Mouse (Mus musculus) forebrain, embryonic 15.5 days (tissue): ENCODE data around the gene Actg1. TPM values are rescaled to one million over a fixed set of nuclear protein-coding genes. Genes with fewer than 3 reads are reported as not detected.
"Not testable (repeated sequence)": the region's sequence is repeated elsewhere in the genome, so short reads cannot be mapped to it uniquely, and the experiment has no call there.

Experiments used
- ATAC-seq: fragments of 200-750 bp; cut with Nextera tagmentation; replicated peaks from 2 replicates; pipeline ENCODE4 v1.8.0; 2017; ENCODE audit warnings: mild to moderate bottlenecking, moderate TSS enrichment, moderate library complexity
- H3K27ac ChIP-seq: fragments of 300-500 bp; sonication (generic); replicated peaks from 2 replicates; pipeline ENCODE4 v1.5.1; 2015; ENCODE audit warnings: mild to moderate bottlenecking, inconsistent platforms
- H3K27me3 ChIP-seq: fragments of 300-500 bp; sonication (generic); 2 replicates; pipeline ENCODE4 v1.6.1; 2015; ENCODE audit warnings: inconsistent platforms
- H3K36me3 ChIP-seq: fragments of 300-500 bp; sonication (generic); 2 replicates; pipeline ENCODE4 v1.6.1; 2015; ENCODE audit warnings: mild to moderate bottlenecking, inconsistent platforms
- H3K4me1 ChIP-seq: fragments of 300-500 bp; sonication (generic); 2 replicates; pipeline ENCODE4 v1.6.1; 2015; ENCODE audit warnings: inconsistent platforms
- H3K4me2 ChIP-seq: fragments of 300-500 bp; sonication (generic); replicated peaks from 2 replicates; pipeline ENCODE4 v1.6.1; 2015; ENCODE audit warnings: mild to moderate bottlenecking, inconsistent platforms
- H3K4me3 ChIP-seq: fragments of 300-500 bp; sonication (generic); 2 replicates; pipeline ENCODE4 v1.5.1; 2015; ENCODE audit warnings: mild to moderate bottlenecking, inconsistent platforms
- H3K9ac ChIP-seq: fragments of 300-500 bp; sonication (generic); replicated peaks from 2 replicates; pipeline ENCODE4 v1.6.1; 2015; ENCODE audit warnings: mild to moderate bottlenecking, inconsistent platforms
- H3K9me3 ChIP-seq: fragments of 300-500 bp; sonication (generic); 2 replicates; pipeline ENCODE4 v1.6.1; 2016; ENCODE audit warnings: inconsistent platforms
- WGBS: fragments of 180-500 bp; shearing (Covaris S2); methylation state at CpG from one replicate; pipeline ENCODE4 v1.1.7; 2015; ENCODE audit warnings: mixed read lengths; 5-methylcytosine and 5-hydroxymethylcytosine counted together
- polyA plus RNA-seq: library from polyadenylated mRNA; unstranded; fragments of >200 nt; fragmentation: Nextera tagmentation; extraction: Ambion mirVana; gene quantifications from 2 replicates; pipeline ENCODE4 v1.2.1, GENCODE M21; 2015

Gene Actg1
- polyA plus RNA-seq, 1 experiment from 2014 or later, result 3,917 TPM

DNA sequence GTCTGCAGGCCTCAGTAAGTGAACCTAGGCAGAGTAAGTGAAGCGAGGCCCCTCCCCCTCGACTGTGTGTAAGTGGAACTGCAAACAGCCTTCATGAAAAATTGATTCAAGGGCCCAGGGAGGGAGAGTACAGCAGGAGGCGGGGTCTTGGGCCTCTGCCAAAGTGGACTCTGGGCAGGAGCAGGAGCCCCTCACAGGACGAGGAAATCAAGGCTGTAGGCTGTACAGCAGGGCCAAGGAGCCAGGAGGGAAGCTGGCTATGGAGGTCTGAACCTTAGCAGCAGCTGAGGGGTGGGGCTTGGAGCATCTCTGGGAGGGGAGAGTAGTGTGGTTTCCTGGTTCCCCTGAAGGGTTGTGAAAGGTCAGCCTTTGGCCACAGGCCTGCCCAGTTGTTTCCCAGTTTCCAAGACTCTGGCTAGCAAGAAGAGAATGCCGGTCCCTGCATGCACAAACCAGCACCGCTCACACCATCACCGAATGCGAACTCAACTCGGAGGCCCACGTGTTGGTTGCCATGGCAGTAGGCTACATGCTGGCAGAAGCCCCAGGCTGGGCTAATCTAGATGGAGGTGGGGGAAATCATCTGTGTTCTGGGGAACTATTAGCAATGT is 9.6 kb upstream of the Actg1 start:
- no peaks in the 10 kb centered on the region for H3K36me3 ChIP-seq
- peaks cover 40% of the 10 kb centered on the region for H3K4me1 ChIP-seq
- peak overlapping the region; percentile 92 for H3K27ac ChIP-seq
- no peaks in the 10 kb centered on the region for H3K27me3 ChIP-seq
- H3K4me2 ChIP-seq, result peak overlapping the region; percentile 35
- WGBS, result 4% methylated on average over 10 of the region's 10 CpGs
- 0 out of 2 replicates have a peak overlapping the region, but pooled peaks have one; percentile 19 for H3K9ac ChIP-seq
- peak overlapping the region; percentile 1; the same call in 1 of the 2 replicates for H3K4me3 ChIP-seq
- H3K9me3 ChIP-seq, result no peaks in the 10 kb centered on the region
- peak; percentile 89 for ATAC-seq

DNA sequence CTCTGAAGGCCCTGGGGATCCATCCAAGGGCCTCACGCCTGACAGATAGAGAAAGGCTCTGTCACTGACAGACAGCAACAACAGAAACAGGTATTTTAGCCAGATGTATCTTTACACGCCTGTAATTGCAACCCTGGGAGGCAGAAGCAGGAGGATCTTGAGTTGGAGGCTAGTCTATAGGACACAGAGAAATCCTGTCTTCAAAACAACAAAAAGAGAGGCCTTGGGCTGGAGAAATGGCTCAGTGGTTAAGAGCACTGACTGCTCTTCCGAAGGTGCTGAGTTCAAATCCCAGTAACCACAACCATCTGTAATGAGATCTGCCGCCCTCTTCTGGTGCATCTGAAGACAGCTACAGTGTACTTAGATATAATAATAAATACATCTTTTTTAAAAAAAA is 8.6 kb upstream of the Actg1 start:
- H3K9ac ChIP-seq, result no peak overlapping the region
- ATAC-seq, result no peak
- no peaks in the 10 kb centered on the region for H3K9me3 ChIP-seq

DNA sequence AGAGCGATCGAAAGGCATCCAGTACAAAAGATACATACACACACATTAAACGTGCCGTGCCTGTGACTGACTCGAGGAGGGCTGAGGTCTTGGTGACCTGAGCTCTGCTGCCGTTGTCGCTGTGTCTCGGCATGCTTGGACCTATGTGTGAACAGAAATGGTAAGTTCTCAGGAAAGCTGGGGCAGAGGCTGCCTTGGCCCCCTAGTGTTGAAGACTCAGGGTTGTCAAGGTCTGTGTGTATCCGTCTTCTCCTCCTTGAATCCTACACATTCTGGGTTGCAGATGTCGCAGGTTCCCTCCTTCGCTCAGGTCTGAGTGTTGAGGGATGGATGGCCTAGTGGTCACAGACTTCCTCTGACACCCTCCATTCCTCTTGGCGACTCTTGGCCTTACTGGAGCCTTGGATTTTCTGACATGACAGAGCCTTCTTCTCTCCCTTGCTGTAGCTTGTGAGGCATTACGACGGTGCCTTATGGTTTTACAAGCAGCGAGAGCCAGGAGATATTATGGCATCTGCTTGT is 8.0 kb upstream of the Actg1 start:
- H3K27ac ChIP-seq, result peak overlapping the region; percentile 92; the same call in 1 of the 2 replicates
- no peak overlapping the region for H3K4me2 ChIP-seq
- H3K36me3 ChIP-seq, result no peaks in the 10 kb centered on the region
- WGBS, result 86% methylated on average over 15 of the region's 15 CpGs
- no peak for ATAC-seq
- peaks cover 51% of the 10 kb centered on the region for H3K4me1 ChIP-seq
- no peak overlapping the region for H3K4me3 ChIP-seq
- no peaks in the 10 kb centered on the region for H3K9me3 ChIP-seq
- no peaks in the 10 kb centered on the region for H3K27me3 ChIP-seq
- H3K9ac ChIP-seq, result no peak overlapping the region

More for the DNA sequence above, 8.6 kb upstream of the Actg1 start:
- peak overlapping the region; percentile 92; the same call in 1 of the 2 replicates for H3K27ac ChIP-seq
- H3K4me3 ChIP-seq, result no peak overlapping the region
- no peak overlapping the region for H3K4me2 ChIP-seq
- H3K27me3 ChIP-seq, result no peaks in the 10 kb centered on the region
- no peaks in the 10 kb centered on the region for H3K36me3 ChIP-seq
- 94% methylated on average over 4 of the region's 4 CpGs for WGBS
- peaks cover 46% of the 10 kb centered on the region for H3K4me1 ChIP-seq

DNA sequence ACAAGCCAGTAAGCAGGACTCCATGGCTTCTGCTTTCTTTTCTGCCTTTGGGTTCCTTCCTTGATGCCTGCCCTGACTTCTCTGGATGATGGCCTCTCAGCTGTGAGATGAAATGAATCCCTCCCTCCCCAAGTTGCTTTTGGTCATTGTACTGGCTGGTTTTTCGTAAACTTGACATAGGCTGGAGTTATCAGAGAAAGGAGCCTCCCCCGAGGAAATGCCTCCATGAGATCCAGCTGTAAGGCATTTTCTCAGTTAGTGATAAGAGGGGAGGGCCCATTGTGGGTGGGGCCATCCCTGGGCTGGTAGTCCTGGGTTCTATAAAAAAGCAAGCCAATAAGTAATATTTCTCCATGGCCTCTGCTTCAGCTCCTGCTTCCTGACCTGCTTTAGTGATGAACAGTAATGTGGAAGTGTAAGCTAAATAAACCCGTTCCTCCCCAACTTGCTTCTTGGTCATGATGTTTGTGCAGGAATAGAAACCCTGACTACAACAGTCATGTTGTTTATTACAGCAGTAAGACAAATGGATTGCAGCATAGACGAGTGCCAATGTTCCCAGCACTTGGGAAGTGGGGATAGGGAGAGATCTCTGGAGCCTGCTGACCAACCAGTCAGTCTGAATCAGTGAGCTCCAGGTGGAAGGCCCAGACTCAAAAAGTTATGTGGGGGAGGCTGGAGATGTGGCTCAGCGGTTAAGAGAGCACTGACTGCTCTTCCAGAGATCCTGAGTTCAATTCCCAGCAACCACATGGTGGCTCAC is 7.1 kb upstream of the Actg1 start:
- no peaks in the 10 kb centered on the region for H3K36me3 ChIP-seq
- peaks cover 59% of the 10 kb centered on the region for H3K4me1 ChIP-seq
- no peak overlapping the region for H3K27ac ChIP-seq
- H3K9me3 ChIP-seq, result no peaks in the 10 kb centered on the region
- no peak overlapping the region for H3K4me3 ChIP-seq
- no peak overlapping the region for H3K9ac ChIP-seq
- ATAC-seq, result no peak
- no peak overlapping the region for H3K4me2 ChIP-seq
- no peaks in the 10 kb centered on the region for H3K27me3 ChIP-seq
- 85% methylated on average over 5 of the region's 5 CpGs for WGBS

DNA sequence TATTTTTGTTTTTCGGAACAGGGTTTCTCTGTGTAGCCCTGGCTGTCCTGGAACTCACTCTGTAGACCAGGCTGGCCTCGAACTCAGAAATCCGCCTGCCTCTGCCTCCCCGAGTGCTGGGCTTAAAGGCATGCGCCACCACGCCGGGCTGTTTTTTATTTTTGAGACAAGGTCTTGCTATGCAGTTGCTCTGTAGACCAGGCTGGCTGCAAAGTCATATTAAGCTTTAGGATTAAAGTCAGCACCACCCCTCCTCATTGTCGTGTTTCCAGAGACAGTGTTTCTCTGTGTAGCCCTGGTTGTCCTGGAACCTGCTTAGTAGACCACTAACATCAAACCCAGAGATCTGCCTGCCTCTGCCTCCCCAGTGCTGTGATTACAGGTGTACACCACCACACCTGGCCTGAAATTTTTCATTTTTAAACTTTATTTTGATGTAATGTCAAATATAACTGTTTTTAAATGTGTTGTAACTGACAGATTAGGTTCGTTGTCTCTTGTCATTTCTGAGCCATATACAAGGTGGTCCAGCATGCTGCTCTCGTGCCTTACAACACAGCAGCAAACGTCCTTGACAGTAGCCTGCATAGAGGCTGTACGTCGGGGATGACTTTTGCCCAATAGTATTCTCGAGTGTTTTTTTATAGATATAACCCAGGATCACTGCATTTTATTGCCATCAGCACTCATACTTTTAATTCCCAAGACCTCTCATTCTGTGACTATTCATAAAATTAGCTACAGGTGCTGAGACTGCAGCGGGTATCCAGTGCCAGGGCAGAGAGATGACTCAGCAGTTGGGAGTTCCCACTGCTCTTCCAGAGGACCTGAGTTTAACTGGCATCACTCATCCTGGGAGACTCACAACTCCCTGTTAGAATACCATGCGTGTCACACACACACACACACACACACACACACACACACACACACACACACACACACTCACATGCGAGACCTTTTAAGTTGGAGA is 6.2 kb upstream of the Actg1 start:
- no peak overlapping the region for H3K9ac ChIP-seq

DNA sequence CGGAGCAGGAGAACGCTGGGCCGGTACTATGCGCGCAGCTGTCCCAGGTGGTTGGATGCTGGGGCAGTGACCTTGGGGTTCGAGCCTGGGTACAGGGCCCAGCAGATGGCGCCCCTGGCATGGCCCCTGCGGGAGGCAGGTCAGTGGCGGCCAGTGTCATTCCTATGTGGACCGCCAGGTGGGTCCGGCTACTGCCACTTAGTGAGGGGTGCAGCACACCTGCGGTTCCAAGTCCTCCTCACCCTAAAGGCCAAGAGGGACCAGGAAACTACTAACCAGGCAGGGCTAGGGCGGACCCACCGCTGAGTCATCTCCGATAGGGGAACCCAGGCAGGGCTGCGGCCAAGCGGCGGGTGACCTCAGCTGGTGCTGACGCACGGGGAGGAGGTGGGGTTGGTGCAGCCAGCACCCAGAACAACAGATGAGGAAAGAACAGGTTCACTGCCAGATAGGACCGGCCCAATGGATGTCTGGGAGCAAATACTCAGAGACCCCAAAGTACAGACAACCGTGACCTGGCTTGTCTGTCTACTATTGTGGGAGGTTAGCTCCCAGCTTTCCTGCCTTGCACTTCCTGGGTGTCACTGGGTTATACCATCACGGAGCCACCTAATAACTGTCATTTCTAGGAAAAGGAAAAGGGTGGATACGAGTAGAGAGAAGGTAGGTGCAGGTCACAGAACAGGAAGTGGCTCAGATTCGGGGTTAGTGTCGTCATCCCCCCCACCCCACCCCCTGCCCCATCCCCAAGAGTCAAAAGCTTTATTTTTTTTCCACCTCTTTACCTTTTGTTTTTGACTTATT is 5.4 kb upstream of the Actg1 start:
- Histone ChIP-seq H3K27me3 (no peaks in the 10 kb centered on the region), H3K4me1 (peaks cover 52% of the 10 kb centered on the region), H3K36me3 (no peaks in the 10 kb centered on the region), H3K27ac (no peak overlapping the region), H3K4me3 (no peak overlapping the region), H3K9ac (no peak overlapping the region), H3K4me2 (no peak overlapping the region), H3K9me3 (no peaks in the 10 kb centered on the region)
- 36% methylated on average over 26 of the region's 26 CpGs for WGBS
- ATAC-seq, result no peak

More for the DNA sequence above, 6.2 kb upstream of the Actg1 start:
- Histone ChIP-seq H3K4me2 (no peak overlapping the region), H3K36me3 (no peaks in the 10 kb centered on the region), H3K4me1 (peaks cover 55% of the 10 kb centered on the region), H3K4me3 (no peak overlapping the region), H3K27ac (no peak overlapping the region), H3K9me3 (no peaks in the 10 kb centered on the region), H3K27me3 (no peaks in the 10 kb centered on the region)
- ATAC-seq, result no peak
- 87% methylated on average over 17 of the region's 17 CpGs for WGBS

DNA sequence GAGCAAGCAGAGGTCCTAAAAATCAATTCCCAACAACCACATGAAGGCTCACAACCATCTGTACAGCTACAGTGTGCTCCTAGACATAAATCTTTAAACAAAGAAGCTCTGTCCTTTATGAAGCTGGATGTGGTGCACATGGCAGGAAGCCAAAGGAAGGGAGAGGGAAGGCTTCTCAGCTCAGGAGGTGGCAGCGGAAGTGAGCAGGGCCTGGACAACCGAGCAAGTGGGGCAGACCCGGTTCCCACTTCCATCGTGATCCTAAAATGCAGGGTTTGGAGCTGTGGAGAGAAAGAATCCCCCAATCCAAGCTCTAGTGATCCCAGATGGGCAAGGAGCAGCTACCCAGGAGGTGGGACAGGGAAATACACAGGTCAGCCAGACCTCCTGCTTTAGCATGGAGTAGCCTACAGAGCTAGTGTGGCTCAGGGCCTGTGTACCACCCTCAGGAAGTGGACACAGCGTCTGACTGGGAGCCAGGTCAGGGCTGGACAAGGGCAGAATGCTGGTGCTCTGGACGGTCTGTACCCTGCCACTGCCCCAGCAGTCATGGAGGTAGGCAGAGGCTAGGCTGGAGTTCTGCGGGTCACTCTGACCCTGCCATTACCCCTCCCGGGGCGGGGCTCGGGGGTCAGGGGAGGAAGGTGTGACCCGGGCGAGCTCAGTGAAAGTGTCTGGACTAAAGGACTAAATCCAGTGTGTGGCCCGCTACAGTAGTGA is 4.4 kb upstream of the Actg1 start:
- WGBS, result 65% methylated on average over 13 of the region's 13 CpGs
- H3K9me3 ChIP-seq, result no peaks in the 10 kb centered on the region
- H3K36me3 ChIP-seq, result no peaks in the 10 kb centered on the region
- H3K27me3 ChIP-seq, result no peaks in the 10 kb centered on the region
- H3K27ac ChIP-seq, result peak overlapping the region; percentile 98
- no peak overlapping the region for H3K4me3 ChIP-seq
- H3K9ac ChIP-seq, result peak overlapping the region; percentile 31
- ATAC-seq, result no peak
- no peak overlapping the region for H3K4me2 ChIP-seq
- H3K4me1 ChIP-seq, result peaks cover 43% of the 10 kb centered on the region

DNA sequence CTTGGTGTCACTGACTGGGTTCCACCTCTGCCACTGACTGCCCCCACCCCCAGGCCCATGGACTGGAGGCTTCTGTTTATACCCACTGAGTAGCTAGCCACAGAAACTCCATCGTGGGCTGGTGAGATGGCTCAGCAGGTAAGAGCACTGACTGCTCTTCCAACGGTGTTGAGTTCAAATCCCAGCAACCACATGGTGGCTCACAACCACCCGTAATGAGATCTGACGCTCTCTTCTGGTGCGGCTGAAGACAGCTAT is 3.7 kb upstream of the Actg1 start:
- ATAC-seq, H3K4me3 ChIP-seq, H3K4me2 ChIP-seq, H3K9ac ChIP-seq, H3K36me3 ChIP-seq, H3K9me3 ChIP-seq, H3K27me3 ChIP-seq: not testable (repeated sequence)
- H3K27ac ChIP-seq, result peak overlapping the region; percentile 98; the same call in 1 of the 2 replicates
- peaks cover 36% of the 10 kb centered on the region for H3K4me1 ChIP-seq
- WGBS, result 96% methylated on average over 5 of the region's 5 CpGs

DNA sequence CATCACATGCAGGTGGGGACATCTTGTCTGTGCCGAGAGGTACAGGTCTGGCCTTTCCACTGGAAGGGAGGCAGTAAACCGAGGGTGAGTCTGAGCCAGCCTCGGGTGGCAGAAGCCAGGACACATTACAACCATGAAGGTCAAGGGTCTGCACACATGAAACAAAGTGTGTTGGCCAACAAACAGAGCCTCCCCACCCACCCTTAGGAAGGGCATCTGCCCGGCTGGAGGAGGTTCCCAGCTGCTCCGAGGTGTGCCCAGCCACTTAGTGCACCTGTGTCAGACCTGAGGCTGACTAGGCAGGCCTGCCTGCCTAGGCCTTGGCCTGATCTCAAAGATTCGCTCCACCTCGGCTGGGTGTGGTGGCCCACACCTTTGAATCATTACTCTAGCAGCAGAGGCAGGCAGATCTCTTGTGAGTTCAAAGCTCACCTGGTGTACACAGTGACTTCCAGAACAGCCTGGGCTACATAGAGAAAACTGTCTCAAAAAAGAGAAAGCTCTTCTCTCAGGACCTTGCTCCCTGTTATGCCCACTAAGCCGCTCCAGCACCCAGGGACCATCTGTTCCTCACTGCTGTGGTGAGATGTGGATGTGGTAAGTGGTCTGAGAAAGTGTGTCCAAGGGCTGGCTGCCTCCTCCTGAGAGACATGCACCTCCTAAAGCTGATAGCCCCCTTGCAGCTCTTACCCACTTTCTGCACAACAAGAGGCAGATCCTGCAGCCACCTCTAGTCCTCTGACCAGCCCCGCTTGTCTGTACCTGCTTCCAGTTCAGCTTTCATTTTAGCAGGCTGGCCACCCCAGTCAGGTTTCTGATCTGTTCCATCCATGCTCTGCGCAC is 3.1 kb upstream of the Actg1 start:
- H3K4me1 ChIP-seq, result peaks cover 37% of the 10 kb centered on the region
- H3K9ac ChIP-seq, result no peak overlapping the region

DNA sequence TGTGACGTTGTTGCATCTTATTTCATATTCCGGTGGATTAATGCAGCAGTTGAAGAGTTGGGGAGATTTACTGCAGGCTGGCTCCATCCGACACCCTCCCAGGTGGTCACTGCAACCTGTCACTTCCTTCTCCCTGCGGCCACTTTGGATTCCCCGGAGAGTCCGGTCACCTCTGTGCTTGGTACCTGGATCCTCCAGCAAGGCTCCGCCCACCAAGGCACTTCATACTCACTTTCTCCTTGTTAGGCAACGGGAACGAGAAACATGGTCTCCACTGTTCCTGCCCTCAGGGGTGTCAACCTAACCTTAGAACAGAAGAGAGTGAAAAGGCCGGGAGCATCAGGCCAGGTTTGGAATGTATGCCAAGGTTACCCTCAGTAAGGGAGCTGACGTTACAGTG is 2.4 kb upstream of the Actg1 start:
- peaks cover 5% of the 10 kb centered on the region; the same call in 1 of the 2 replicates for H3K36me3 ChIP-seq
- WGBS, result 18% methylated on average over 11 of the region's 11 CpGs
- H3K27me3 ChIP-seq, result no peaks in the 10 kb centered on the region
- H3K9me3 ChIP-seq, result no peaks in the 10 kb centered on the region
- ATAC-seq, result no peak
- H3K27ac ChIP-seq, result peak overlapping the region; percentile 98
- H3K9ac ChIP-seq, result peak overlapping the region; percentile 100
- H3K4me2 ChIP-seq, result peak overlapping the region; percentile 96
- H3K4me1 ChIP-seq, result peaks cover 39% of the 10 kb centered on the region
- H3K4me3 ChIP-seq, result peak overlapping the region; percentile 100

More for the DNA sequence above, 3.1 kb upstream of the Actg1 start:
- Histone ChIP-seq H3K27ac (peak overlapping the region; percentile 98), H3K9me3 (no peaks in the 10 kb centered on the region), H3K27me3 (no peaks in the 10 kb centered on the region), H3K4me2 (no peak overlapping the region), H3K4me3 (no peak overlapping the region), H3K36me3 (peaks cover 3% of the 10 kb centered on the region; the same call in 1 of the 2 replicates)
- WGBS, result 88% methylated on average over 10 of the region's 10 CpGs
- no peak for ATAC-seq
